Mouse (Mus musculus) heart, postnatal 36 days (tissue): ENCODE measurements around the gene Olfr1392. TPM values are rescaled to one million over a fixed set of nuclear protein-coding genes. Genes with fewer than 3 reads are reported as not detected.

Source experiments
- DNase-seq, 2 experiments: peaks; one replicate each; pipeline ENCODE4 v3.0.0; 2021 to 2022
- intact Hi-C: fragments of 180-260 bp; cut with DNase I; formaldehyde crosslinking; loops from one replicate; pipeline ENCODE4 v1.15.1; 2025
- total RNA-seq, 2 experiments: library from RNA; stranded (reverse); gene quantifications; 2 replicates each; pipeline ENCODE4 v1.2.3; 2021

Gene Olfr1392
- total RNA-seq, 2 experiments from 2014 or later = not detected

GRCm38 (mm10) chr11:49250422-49251379 is 34.4 kb upstream of the Olfr1392 start:
- peak; percentile 91 to 96 for DNase-seq
- intact Hi-C loops = loop anchor here (1.0 to 5.0 kb wide), 2 partner anchors 47 to 378 kb away; partner anchors contain the start of genes Irgm1 and Zfp62

DNA sequence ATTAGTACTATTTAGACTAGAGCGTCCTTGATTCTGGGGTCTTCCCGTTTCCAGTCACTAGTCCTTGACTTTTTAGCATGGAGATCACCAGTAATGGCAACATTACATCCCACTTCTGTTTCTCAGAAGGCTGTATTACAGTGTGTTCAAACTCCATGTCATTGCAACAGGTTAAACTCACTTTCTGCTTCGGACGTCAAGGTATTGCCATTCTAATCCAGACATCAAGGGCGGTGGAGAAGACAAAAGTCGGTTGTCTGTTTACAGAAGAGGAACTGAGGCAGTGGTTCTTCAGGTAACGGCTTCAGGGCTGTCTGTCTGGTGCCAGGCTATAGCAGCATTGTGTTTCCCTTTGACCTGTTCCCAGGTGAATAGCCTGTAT is 33.7 kb upstream of the Olfr1392 start:
- intact Hi-C loops = loop anchor here (5.0 kb wide), 1 partner anchor 379 kb away; the partner anchor contains the start of gene Irgm1

GRCm38 (mm10) chr11:49252048-49252447 is 33.0 kb upstream of the Olfr1392 start:
- DNase-seq = no peak
- intact Hi-C loops = loop anchor here (5.0 kb wide), 1 partner anchor 380 kb away; the partner anchor contains the start of gene Irgm1

More for the DNA sequence above, 33.7 kb upstream of the Olfr1392 start:
- DNase-seq = no peak

- peak in 1 of 2 experiments; percentile 30 for DNase-seq
- intact Hi-C loops = loop anchor here (5.0 kb wide), 1 partner anchor 381 kb away; the partner anchor contains the start of gene Irgm1
Observed at GRCm38 (mm10) chr11:49253035-49253434, 32.0 kb upstream of the Olfr1392 start.

DNA sequence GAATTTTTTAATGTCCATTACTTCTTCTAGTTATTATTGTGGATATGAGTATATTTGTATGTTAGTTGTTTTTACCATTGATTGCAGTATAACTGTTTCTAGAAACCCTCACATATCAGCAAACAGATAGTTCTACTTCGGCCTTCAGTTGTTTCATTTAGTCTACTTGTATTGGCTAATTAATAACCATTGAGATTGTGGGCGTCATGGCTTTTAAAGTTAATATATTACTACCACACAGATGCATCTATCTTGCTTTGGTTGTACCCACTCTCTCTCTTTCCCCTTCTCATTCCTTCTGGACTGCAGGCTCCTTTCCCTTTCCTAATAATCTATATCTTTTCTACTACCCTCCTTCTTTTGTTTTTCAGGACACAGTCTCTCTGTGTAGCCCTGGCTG is 25.8 kb upstream of the Olfr1392 start:
- intact Hi-C loops = no loop called here

GRCm38 (mm10) chr11:49259829-49260228 is 25.3 kb upstream of the Olfr1392 start:
- intact Hi-C loops = no loop called here
- DNase-seq = no peak

More for the DNA sequence above, 25.8 kb upstream of the Olfr1392 start:
- no peak for DNase-seq

DNA sequence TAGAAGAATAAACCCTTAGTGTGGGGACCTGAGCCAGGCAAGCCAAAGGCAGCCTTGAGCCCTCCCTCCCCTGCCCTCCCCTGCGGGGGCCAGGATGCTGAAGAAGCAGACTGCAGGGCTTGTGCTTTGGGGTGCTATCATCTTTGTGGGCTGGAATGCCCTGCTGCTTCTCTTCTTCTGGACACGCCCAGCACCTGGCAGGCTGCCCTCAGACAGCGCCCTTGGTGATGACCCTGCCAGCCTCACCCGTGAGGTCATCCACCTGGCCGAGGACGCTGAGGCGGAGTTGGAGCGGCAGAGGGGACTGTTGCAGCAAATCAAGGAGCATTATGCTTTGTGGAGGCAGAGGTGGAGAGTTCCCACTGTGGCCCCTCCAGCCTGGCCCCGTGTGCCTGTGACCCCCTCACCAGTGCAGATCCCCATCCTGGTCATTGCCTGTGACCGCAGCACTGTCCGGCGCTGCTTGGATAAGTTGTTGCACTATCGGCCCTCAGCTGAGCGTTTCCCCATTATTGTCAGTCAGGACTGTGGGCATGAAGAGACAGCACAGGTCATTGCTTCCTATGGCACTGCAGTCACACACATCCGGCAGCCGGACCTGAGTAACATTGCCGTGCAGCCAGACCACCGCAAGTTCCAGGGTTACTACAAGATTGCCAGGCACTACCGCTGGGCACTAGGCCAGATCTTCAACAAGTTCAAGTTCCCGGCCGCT is 24.3 kb upstream of the Olfr1392 start:
- intact Hi-C loops = no loop called here
- peak; percentile 61 to 65 for DNase-seq

DNA sequence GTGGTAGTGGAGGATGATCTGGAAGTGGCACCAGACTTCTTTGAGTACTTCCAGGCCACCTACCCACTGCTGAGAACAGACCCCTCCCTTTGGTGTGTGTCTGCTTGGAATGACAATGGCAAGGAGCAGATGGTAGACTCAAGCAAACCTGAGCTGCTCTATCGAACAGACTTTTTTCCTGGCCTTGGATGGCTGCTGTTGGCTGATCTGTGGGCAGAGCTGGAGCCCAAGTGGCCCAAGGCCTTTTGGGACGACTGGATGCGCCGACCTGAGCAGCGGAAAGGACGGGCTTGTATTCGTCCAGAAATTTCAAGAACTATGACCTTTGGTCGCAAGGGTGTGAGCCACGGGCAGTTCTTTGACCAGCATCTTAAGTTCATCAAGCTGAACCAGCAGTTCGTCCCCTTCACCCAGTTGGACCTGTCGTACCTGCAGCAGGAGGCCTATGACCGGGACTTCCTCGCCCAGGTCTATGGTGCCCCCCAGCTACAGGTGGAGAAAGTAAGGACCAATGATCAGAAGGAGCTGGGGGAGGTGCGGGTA is 23.7 kb upstream of the Olfr1392 start:
- intact Hi-C loops = no loop called here
- DNase-seq = no peak

- intact Hi-C loops = no loop called here
- no peak for DNase-seq
Observed at GRCm38 (mm10) chr11:49262286-49262685, 22.8 kb upstream of the Olfr1392 start.

GRCm38 (mm10) chr11:49263149-49263548 is 21.9 kb upstream of the Olfr1392 start:
- intact Hi-C loops = no loop called here
- no peak for DNase-seq

GRCm38 (mm10) chr11:49264081-49264480 is 21.0 kb upstream of the Olfr1392 start:
- intact Hi-C loops = no loop called here

DNA sequence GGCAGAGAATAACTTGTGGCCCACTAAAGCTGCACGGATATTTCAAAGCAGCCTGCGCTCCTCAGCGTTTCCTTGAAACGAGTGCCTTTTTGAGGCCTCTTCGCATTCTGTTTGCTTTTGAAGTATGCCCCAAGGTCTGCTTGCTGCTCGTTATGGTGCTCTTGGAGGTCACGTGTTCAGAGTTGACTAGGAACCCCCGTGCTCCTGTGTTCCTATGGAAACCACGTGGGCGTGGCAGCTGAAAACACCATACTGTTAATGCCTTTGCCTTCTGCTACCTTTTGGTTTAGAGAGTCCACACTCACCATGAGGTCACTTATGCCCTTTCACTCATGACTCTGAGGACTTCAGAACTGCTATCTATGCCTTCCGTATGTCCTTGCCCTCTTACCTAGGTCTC is 20.5 kb upstream of the Olfr1392 start:
- no peak for DNase-seq
- intact Hi-C loops = no loop called here

More at GRCm38 (mm10) chr11:49264081-49264480, 21.0 kb upstream of the Olfr1392 start:
- no peak for DNase-seq

- no peak for DNase-seq
- intact Hi-C loops = no loop called here
Observed at GRCm38 (mm10) chr11:49265101-49265500, 20.0 kb upstream of the Olfr1392 start.

DNA sequence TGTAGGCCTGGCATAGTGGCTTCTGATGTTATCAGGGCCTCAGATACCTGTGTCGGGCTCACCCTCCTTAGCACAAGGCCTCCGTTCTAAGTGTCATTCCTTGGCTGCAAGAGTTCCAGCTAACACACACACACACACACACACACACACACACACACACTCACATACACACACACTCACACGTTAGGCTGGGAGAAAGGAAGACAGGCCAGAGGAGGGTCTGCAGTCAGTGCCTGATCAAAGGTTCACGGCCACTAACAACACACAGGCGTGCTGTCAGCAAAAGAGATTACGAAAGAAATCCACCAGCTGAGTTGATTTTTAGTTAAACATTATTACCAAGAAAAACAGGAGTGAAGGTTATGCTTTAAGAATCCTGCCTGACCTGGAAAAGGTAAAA is 18.4 kb upstream of the Olfr1392 start:
- intact Hi-C loops = no loop called here
- DNase-seq = no peak

GRCm38 (mm10) chr11:49267316-49267715 is 17.8 kb upstream of the Olfr1392 start:
- intact Hi-C loops = no loop called here
- no peak for DNase-seq

DNA sequence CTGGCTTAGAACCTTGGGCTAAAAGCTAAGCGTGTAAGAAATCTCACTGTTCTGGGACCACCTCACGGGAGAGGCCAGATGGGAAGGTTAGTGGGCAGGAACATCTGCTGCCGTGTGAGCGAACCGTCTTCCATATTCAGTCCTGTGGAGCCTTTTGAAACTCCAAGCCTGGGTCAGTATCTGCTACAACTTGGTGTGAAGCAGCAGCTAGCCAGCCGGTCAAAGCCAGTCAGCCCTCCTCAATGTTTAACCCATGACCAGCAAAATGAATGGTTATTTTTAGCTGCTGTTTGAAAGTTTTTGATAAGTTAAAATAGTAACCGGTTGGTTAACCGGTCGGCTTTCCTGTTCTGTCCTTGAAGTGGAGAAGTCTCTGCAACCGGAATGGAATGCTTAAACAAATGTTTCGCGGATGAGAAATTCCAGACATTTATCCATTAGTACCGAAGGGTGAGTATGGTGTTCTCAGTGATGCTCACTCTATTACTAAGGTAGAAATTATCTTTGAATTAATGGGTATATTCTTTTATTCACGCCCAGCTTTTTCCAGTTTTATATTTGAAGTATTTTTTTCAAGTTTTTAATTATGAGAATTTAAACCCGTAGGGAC is 17.0 kb upstream of the Olfr1392 start:
- intact Hi-C loops = no loop called here
- DNase-seq = no peak

DNA sequence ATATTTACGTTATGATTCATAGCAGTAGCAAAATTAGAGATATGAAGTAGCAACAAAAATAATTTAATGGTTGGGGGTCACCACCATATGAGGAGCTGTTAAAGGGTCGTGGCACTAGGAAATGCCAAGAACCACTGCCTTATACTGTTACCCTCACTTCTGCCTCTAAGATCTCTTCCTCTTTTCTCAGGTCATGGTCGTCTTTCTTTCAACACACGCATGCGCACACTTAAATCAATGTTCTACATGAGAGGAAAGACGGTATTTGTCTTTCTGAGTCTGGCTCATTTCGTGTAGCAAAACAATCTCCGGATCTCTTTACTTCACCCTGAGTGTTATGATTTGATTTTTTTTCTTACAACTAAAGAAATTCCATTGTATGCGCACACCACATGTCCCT is 15.3 kb upstream of the Olfr1392 start:
- intact Hi-C loops = loop anchor here (2.0 to 5.0 kb wide), 2 partner anchors 163 to 397 kb away; partner anchors contain the start of gene Irgm1

DNA sequence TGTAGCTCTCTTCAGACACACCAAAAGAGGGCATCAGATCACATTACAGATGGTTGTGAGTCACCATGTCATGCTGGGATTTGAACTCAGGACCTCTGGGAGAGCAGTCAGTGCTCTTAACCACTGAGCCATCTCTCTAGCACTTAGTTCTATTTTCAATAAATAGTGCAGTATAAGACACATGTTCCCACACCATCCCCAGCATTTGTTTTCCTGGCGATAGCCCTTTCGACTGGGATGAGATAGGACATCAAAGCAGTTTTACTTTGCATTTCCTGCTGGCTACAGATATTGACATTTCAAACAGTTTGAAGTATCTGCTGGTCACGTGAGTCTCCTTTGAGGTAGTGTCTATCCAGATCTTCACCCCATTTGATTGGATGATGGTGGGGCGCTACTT is 14.7 kb upstream of the Olfr1392 start:
- intact Hi-C loops = loop anchor here (2.0 to 5.0 kb wide), 2 partner anchors 164 to 398 kb away; partner anchors contain the start of gene Irgm1
- DNase-seq = no peak

More for the DNA sequence above, 15.3 kb upstream of the Olfr1392 start:
- DNase-seq = no peak

DNA sequence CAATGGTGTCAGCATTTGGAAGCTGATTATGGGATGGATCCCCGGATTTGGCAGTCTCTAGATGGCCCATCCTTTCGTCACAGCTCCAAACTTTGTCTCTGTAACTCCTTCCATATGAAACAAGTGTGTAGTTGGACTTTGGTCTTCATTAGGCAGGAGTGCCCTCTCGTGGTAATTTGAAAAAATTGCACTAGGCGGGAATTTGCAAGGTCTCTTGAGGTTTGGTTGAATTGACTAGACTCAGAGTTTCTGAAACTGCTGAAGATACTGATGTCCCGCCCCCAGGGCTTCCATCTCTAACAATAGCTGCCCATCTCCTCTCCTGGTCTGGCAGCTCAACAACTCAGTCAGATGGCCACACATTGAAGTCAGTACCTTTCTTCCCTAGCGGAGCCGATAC is 13.7 kb upstream of the Olfr1392 start:
- peak in 1 of 2 experiments; percentile 51 for DNase-seq
- intact Hi-C loops = loop anchor here (1.0 to 5.0 kb wide), 3 partner anchors 81 to 399 kb away; partner anchors contain the start of gene Irgm1
